Mouse (Mus musculus) C2C12 (cell line): Measurements from ENCODE around the gene Sugt1.

Experiments used
- CEBPB ChIP-seq: IDR thresholded peaks from one replicate; pipeline ENCODE4 v1.6.1; 2011; ENCODE audit warnings: low read depth, mild to moderate bottlenecking, control low read depth, moderate library complexity
- CTCF ChIP-seq: IDR thresholded peaks from one replicate; pipeline ENCODE4 v1.5.1; 2011; ENCODE audit not compliant: control insufficient read depth, insufficient read depth, insufficient read length
- FOSL1 ChIP-seq: IDR thresholded peaks from one replicate; pipeline ENCODE4 v1.8.0; 2011; ENCODE audit warnings: mild to moderate bottlenecking, low read length; ENCODE audit not compliant: poor library complexity, insufficient read depth, severe bottlenecking
- MAX ChIP-seq: IDR thresholded peaks from one replicate; pipeline ENCODE4 v1.6.1; 2011; ENCODE audit warnings: mild to moderate bottlenecking, control low read depth
- MYOG ChIP-seq: IDR thresholded peaks from one replicate; pipeline ENCODE4 v1.6.1; 2011; ENCODE audit not compliant: control insufficient read depth, insufficient read length; ENCODE audit errors: extremely low read depth
- USF1 ChIP-seq: IDR thresholded peaks from one replicate; pipeline ENCODE4 v1.6.1; 2011; ENCODE audit warnings: low read depth, mild to moderate bottlenecking, control low read depth, moderate library complexity

DNA sequence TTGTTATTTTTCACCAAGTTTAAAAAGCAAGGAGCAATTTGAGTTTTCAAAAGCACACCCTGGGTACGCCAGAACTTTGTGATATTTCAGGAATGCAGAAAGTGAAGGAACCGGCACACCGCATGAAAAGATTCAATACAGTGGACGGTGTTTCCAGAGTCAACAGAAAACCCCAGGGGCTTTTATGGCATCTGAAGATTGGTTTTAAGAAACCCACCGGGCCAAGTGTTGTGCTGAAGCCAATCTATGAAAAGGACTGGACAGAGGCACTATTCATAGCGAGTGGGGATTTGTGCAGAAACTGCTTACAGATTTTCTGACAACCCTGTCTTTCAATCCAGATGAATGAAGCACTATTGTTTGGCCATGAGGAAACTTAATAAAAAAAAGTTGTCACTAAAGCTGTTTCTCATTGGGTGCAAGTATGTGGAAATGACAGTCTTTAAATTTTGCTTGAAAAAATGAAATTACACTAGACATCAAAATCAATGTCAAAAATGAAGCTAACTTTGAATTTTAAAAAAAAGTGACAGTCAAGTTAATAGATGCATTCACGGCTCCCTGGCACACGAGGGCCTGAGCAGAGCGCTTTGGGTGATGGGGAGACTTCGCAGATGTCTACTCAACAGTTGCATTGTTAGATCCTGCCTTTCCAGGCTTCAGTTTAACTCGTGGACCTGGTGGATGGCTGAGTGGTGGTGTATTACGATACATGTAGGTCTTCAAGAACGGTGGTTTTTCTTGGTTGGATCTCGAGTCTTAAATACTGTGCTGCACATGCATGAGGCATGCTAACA lies 90.6 kb downstream of the Sugt1 start:
- TF ChIP-seq CTCF (no peak), CEBPB (no peak), MAX (no peak), MYOG (no peak), USF1 (no peak), FOSL1 (no peak)
